Mouse (Mus musculus) frontal cortex, adult (tissue): ENCODE data around the gene Cadm2.

Experiments
- ATAC-seq: cut with Nextera tagmentation; 2 replicates; pipeline ENCODE4 v1.9.2; 2017; ENCODE audit warnings: mild to moderate bottlenecking, moderate library complexity, mixed read lengths; ENCODE audit not compliant: low TSS enrichment

Gene Cadm2

DNA sequence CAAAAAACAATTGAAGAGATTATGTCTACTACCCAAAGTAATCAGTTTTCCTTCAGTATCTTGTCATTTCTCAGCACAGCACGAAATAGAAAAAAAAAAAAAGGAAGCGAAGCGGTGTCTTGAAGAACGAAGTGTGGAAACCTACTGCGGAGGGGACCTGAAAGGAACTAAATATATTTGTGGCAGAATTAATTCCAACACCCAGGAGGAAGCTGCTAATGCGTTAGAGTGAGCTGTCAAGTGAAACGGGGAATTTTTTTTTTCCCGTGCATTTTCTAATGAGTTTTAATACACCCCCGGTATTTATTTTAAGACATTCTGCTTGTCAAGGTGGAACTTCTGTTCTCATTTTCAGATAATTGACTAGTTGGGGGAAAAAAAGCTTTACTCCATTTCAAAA, 111.6 kb downstream of the Cadm2 start:
- peak; percentile 73 for ATAC-seq

- peak; percentile 60 for ATAC-seq
Observed at GRCm38 (mm10) chr16:67482542-67482941, 138.2 kb downstream of the Cadm2 start.

- ATAC-seq, result no peak
Observed at GRCm38 (mm10) chr16:67467041-67467440, 153.7 kb downstream of the Cadm2 start.

GRCm38 (mm10) chr16:67436301-67436700, 184.4 kb downstream of the Cadm2 start:
- peak; percentile 52 for ATAC-seq

DNA sequence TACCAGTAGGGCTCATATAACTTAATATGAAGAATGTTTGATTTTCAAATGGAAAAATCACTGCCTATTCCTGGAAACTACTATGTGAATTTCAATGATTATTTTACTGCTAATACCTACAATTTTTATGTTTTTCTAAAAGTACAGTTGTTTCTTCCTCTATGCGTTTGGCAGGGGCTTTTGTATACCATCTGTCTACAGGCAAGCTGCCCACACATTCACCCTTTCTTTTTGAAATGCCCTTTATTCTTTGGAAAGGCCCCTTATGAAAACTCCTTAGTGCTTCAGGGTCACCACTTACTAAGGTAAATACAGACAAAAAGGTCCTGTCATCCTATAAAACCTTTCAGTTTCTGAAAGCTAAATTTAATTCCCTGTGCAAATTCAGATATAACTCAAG, 195.3 kb downstream of the Cadm2 start:
- ATAC-seq, result no peak

- no peak for ATAC-seq
Observed at GRCm38 (mm10) chr16:67410926-67411325, 209.8 kb downstream of the Cadm2 start.

DNA sequence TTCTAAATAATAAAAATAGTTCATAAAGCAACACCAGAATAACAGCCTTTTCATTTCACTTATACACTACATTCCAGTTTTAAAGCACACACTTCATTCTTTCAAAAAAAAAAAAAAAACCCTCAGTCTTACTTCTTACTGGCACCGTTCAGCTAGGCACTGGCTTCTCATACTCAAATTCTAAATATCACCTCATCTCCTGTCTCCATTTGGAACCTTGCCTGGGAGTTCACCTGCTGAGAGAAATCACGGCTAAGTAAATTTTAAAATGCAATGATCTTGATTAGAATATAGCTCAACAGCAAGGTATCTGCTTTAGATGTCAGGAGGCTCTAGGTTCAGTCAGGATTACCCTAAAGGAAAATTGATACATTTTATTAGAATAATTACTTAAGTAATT, 210.2 kb downstream of the Cadm2 start:
- ATAC-seq, result no peak

DNA sequence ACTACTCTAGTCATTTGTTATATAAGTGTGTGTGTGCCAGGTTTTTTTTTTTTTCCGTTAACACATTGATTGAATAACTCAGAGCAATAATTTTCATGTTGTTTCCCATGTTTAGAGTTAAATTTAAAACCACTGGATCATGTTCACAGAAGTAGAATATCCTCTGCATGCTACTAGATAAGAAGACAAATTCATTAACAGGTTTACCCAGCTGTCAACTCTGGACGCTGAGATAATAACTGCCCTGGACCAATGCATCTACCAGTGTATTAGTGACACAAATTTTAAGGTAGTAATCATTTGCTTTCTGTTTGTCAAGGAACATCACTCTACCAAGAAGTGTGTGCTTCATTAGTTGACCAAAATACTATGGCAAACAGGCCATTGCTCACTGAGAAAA, 253.0 kb downstream of the Cadm2 start:
- ATAC-seq, result no peak

- peak; percentile 72 for ATAC-seq
Observed at GRCm38 (mm10) chr16:67348011-67348410, 272.7 kb downstream of the Cadm2 start.

- ATAC-seq, result no peak
Observed at GRCm38 (mm10) chr16:67347561-67347960, 273.1 kb downstream of the Cadm2 start.

- peak; percentile 88 for ATAC-seq
Observed at GRCm38 (mm10) chr16:67346621-67347290, 274.0 kb downstream of the Cadm2 start.

GRCm38 (mm10) chr16:67344194-67344593, 276.5 kb downstream of the Cadm2 start:
- no peak for ATAC-seq

- ATAC-seq, result peak; percentile 97
Observed at GRCm38 (mm10) chr16:67311033-67311432, 309.7 kb downstream of the Cadm2 start.

DNA sequence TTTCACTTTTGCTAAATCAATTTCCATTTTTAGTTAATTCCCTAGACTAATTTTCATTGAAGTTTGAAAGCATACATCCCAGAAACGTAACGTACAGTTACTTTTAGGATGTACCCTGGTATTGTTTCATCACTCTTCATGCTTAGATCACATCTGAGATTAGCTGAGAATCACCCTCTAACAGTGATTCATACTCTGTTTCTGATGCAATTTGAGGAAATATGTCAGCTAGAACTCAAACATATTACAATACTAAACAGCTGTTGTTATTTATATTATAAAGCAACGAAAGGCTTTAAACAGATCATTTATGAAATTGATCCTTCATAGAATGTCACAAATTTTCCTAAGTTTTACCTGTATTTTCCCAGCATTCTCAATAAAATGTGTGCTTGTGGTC, 336.0 kb downstream of the Cadm2 start:
- ATAC-seq, result no peak

DNA sequence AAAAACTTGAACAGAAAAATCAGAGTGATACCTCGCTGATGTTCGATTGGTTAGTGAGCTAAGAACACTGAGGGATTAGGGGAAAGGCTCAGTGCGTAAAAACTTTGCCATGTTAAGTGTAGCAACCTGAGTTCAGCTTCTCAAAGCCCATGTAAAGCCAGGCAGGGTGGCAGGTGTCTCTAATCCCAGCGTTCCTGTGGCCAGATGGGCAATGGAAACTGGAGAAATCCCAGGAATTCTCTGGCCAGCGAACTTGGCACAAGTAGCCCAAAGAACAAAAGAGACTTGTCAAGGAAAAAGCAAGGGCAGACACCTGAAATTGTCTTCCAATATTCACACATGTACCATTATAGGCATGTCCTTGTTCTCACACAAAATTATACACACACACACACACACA, 377.1 kb downstream of the Cadm2 start:
- ATAC-seq, result no peak

DNA sequence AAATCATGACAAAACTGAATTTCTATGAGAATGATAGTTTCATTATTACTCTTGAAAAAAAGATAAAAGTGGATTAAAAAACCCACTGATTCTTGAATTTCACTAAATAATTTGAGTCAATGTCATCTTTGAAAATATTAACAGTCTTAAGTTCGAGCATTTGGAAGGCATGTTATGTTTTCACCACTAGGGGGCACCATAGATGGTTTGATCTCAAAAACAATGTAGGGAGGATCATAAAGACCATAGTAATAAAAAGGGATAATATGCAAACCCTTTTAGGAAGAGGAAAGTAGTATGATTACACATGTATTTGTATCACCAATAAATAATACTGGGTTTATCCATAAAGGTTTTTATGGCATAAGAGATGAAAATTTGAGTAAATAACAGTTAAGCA, 385.8 kb downstream of the Cadm2 start:
- peak; percentile 48; the same call in 1 of the 2 replicates for ATAC-seq

- 0 out of 2 replicates have a peak, but pooled peaks have one; percentile 27 for ATAC-seq
Observed at GRCm38 (mm10) chr16:67226696-67227095, 394.0 kb downstream of the Cadm2 start.

DNA sequence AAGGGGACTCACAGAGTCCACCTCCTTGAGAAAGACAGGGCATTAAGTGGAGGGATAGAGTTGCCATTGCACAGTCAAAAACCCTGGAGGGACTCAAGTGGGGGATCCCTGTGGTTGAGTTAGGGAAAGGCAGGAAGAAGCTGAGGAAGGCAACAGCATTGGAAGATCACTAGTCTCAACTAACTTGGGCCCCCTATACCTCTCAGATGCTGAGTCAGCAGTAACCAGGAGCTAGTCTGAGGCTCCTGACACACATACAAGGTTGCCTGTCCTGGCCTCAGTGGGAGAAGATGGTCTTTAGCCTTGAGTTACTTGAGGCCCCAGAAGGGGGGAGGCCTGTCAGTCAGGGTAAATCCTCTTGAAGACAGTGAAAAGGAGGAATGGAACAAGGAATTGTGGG, 417.4 kb downstream of the Cadm2 start:
- no peak for ATAC-seq

GRCm38 (mm10) chr16:67192852-67193415, 427.8 kb downstream of the Cadm2 start:
- no peak for ATAC-seq

DNA sequence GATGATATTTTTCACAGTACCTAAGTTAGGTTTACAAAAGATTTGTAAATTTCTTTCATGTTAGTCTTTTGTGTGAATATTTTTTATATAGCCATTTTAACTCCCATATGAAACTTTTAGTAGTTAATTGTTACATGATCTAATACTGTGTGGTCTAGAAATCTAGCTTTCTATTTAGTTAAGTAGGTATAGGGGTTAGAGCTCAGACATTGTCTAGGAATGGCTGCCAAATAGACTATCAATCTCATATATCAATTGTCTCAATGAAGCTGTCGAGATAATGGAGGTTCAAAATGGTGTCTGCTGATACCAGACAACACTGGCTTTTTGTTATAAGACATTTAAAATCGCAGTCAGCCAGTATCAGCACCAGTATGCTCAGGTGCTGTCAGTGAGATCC, 428.3 kb downstream of the Cadm2 start:
- ATAC-seq, result no peak

- no peak for ATAC-seq
Observed at GRCm38 (mm10) chr16:67186322-67186721, 434.4 kb downstream of the Cadm2 start.

DNA sequence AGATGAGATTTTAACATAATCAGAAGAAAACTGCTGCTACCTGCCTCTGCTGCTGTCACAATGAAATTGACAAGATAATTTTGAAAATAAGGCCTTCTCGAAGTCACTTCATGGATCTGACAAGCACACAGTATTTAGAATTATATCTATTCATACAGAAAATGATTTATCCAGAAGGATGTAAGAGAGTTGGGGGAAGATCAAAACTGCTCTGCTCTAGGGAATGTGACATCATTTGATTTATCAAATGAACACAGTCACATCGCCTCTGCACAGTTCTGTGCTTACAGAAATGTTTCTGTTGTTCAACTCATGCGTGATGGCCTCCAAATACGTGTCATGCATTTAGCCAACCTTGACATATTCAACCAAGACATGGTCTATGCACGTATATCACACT, 437.8 kb downstream of the Cadm2 start:
- no peak for ATAC-seq

DNA sequence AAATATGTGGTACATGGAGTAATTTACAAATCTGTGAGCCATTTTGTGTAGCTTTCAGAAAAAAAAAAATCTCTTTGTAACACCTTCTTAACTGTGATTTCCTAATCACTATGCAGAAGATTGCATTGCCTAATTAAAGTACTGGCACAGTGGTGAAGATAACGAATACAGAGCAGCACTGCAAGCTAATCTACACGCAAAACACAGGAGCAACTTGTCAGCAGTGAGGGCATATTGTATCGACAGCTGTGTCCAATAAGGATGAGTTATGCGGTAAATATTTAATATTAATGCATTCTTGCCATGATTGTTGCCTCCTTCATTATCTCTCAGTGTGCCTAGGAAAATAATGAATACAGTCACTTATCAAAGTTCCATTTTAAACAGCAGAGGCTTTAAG, 445.3 kb downstream of the Cadm2 start:
- ATAC-seq, result no peak
